Mouse (Mus musculus) cerebellum, adult 9-10 months (tissue): Measurements from ENCODE around the gene Tmod2.

ENCODE experiments used
- DNase-seq: peaks from one replicate; pipeline ENCODE4 v3.0.0; 2022

Gene Tmod2

DNA sequence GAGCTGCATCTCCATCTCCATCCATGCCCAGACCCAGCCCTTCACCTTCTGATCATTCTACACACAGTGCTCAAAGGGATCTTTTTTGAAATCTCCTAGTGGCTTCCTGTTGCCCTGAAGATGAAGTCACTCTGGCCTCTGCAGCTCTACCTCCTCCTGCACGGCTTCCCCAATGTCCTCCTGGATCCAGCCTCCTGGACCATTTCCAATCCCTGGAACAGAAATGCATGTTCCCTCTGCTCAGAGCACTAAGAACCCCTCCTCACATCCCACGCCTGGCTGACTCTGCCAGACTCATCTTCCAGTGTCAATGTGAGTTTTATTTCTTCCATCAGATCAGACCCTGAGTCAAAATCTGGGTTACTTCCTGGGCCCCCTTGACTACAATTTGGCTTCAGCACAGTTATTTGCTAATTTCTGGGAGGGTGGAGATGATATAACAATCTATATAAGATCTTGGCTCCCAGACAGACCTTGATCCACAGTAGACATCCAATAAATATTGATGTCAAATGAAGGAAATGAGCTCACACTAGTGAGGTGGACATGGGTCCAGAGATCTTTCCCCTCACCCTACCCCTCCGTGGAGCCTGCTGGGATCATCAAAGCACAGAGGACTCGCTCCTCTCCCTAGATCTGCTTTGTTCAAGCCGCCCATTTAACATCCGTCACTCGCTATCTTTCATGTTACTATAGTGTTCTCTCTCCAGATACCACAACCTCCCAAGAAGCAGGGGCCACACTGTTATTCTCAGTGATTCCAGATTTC is 10.8 kb downstream of the Tmod2 start:
- DNase-seq: peak; percentile 60

- DNase-seq: peak; percentile 72
Observed at GRCm38 (mm10) chr9:75599191-75599841, 11.8 kb downstream of the Tmod2 start.

DNA sequence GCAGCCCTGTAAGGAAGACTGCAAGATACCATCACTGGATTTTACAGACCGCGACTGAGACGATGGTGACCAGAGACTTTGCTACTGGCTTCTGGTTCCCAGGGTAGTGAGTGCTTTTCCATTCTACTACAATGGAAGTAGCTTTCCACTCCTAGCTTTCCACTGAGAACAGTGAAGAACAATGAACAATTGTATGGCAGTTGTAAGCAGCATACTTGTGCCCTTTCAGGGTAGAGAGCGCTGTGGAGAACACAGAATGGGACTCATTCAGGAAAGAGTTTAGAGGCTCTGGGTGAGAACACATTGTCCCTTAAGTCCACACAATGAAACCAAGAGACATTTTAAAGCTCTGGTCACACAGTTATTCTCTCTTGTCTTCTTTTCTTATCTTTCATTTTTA is 13.5 kb downstream of the Tmod2 start:
- DNase-seq: no peak

DNA sequence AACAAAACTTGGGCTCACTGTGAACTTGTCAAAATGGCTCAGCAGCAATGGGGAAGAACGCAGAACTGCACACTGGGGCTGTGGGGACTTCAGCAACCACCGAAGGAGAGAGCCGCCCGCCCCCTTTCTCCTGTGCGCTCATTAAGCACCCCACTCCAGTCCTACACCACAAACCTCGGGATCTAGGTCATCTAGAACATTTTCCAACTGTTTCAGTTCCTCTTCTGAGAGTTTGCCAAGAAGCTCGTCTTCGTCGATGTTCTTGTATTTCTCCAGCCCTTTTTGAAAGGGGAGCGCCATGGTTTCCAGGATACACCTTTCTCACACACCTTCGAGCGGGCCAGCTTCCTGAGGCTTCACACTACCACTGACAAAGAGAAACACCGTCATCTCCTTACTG is 14.1 kb downstream of the Tmod2 start:
- peak; percentile 59 for DNase-seq

DNA sequence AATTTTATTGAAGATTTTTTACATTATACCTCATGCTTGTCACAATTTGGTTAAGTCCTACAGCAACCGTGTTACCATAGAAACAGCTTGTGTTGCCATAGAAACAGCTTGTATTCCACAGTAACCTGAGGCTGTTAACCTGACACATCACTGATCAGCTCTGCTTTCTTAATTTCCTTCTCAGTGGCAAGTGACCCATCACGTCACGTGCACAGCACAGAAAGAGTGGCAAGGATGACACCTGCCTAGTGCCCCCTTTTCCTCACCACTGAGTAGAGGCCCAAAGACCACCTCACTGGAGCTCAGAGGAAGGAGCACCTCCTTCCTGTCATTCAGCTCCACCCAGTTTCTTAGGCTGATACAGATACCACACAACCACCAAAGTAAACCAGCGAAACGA is 17.6 kb downstream of the Tmod2 start:
- DNase-seq: no peak

- DNase-seq: no peak
Observed at GRCm38 (mm10) chr9:75589850-75590790, 21.0 kb downstream of the Tmod2 start.

DNA sequence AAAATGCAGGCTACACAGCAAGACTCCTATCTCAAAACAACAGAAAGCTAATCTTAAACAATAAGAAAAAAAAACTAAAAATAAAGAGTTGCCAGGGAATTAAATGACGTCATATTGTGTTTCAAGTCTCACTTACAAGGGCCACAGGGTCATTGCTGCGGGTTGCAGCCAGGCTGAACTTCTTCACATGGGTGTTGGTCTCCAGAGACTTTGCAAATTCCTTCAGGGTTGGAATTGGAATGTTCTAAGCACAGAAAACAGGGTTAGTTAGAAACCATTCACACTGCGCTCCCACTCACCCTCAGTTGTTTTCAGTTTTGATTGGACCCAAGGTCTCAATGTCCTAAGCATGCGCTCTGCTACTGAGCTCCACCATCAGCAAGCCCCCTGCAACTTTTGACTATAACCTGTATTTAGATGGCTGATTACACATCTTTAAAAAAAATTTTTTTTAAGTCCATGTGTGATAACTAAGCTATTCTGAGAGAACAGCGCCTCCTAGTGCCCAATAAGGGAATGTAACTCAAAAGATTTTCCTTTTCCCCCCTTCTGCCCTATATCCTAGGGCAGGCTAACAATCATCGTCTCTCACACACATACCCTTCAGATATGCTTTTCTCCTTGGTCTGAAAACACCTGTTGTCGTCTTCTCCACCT is 29.3 kb downstream of the Tmod2 start:
- DNase-seq: peak; percentile 48

DNA sequence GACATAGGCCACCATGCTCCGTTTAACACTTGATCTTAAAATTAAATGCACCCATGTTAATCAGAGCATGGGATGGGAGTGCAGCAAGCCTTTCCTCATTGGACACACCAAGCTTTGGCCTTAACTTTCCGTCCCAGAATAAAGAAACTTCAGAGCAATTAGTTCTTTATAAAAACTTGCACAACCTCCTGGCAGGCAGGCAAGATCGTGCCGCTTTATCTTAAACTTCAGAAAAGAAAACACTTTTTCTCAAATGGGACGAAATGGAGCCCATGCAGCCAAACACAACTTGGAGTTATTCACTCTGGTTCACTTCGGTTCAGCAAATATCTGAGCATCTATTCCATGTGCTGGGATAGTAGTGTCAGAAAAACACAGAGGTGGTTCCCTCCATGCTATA is 31.8 kb downstream of the Tmod2 start:
- DNase-seq: no peak

- no peak for DNase-seq
Observed at GRCm38 (mm10) chr9:75571036-75571942, 39.8 kb downstream of the Tmod2 start.

- no peak for DNase-seq
Observed at GRCm38 (mm10) chr9:75568399-75568798, 42.7 kb downstream of the Tmod2 start.

DNA sequence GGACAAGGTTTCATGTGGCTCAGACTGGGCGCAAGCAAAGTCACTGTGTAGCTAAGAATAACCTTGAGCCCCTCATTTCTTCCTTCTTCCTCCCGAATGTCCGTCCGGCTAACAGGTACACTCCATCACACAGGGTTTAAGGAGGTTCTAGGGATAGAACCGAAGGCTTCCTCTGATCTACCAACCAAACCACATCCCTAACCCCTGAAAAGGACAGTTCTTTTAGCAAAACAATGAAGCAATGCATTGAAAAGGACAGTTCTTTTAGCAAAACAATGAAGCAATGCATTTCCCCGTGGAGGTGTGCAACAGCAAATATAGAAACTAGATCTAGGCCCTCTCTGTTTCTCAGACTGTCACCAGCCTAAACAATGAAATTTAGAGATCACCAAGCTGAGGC is 46.2 kb downstream of the Tmod2 start:
- DNase-seq: no peak

DNA sequence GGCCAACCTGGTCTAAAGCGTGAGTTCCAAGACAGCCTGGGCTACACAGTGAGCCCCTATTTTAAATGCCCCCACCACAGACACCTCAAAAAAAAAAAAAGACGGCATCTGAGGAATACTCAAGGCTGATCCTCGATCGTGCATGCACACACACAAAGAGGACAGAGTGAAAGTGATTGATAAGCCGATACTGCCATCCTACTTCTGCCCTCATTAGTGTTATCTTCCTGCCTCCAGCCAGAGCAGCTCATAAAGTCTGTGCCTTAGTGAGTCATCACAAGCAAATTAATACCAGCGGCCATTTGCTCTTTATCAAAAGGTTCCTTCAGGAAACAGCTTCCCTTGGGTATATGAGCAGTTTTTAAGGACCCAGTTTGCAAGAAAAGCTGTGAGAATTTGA is 47.5 kb downstream of the Tmod2 start:
- no peak for DNase-seq

GRCm38 (mm10) chr9:75563176-75563575 is 47.9 kb downstream of the Tmod2 start:
- DNase-seq: no peak

DNA sequence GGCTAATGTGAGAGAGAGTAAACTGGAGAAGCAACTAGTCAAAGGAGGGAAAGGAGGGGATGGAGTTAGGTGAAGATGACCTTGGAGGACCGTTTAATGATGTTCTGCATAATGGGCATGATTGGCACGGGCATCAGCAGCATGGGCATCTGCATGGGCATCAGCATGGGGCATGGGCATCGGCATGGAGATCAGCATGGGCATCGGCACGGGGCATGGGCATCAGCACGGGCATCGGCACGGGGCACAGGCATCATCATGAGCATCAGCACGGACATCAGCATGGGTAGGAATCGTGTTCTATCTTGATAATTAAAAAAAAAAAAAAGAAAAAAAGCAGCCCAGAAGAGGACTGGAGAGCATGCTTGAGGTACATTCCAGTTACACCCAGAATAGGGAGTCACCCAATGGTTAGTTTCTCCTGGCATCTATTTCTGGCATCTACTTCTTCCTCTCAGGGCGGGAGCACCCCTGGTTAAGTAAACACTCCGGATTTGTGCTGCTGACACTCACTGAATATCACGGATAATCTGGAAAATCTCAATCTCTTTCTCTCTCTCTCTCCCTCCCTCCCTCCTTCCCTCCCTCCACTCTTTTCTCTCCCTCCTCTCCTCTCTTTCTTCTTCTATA is 50.0 kb downstream of the Tmod2 start:
- DNase-seq: no peak

GRCm38 (mm10) chr9:75560353-75560752 is 50.8 kb downstream of the Tmod2 start:
- no peak for DNase-seq

- DNase-seq: peak; percentile 96
Observed at GRCm38 (mm10) chr9:75559512-75560012, 51.6 kb downstream of the Tmod2 start, which contains the start of gene Tmod3. TSS of gene Tmod3 (minus strand) at chr9:75559657.

GRCm38 (mm10) chr9:75558812-75559511 is 52.2 kb downstream of the Tmod2 start:
- DNase-seq: peak; percentile 39

DNA sequence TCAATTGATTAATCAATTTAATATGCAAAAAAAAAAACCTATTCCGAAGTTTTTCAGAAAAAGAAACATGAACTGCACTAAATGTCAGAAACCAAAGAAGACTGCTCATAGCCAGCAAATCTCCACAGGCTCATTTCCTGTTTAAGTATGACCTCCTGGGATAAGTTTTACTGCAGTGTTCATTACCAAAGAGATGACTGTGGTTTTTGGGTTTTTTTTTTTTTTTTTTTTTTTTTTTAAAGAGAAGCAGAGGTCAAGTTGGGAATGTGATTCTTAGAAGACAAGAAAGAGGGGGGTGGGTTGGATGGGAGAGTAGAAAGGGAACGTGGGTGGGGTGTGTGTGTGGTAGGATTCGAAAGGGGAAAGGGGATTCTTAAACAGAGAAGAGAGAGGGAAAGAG is 52.8 kb downstream of the Tmod2 start:
- DNase-seq: no peak

DNA sequence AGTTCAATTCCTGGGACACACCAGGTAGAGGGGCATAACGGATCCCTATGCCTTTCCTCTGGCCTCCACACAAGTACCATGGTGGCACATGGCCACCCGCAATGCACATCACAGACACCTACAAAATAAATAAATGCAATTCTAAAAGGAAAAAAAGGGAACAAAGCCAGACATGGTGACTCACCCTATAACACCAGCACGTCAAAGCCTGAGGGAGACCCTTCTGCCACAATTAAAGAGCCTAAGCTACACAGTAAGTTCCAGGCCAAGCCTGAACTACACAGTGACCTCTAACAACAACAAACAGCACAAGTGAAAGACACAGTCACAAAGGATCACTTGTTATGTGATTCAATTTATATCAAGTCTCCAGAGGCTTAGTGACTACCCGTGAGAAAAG is 57.4 kb downstream of the Tmod2 start:
- DNase-seq: no peak

DNA sequence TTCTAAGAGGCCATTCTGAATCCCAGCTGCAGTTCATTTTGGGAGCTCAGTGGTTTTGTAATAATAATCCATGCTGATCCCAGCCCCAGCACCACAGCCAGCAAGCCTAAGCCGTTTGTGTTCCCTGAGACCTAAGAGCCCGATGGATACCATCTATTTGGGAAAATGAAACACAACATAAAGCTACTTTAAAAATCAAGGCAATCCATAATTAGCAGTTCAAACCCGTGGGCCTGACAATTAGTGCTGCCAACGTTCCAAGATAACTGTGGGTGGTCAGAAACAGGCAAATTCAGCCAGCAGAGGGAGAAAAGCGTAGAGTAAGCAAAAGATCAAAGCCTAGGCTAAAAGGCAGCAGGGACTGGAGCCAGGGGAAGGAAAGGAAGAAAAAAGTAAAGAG is 59.8 kb downstream of the Tmod2 start:
- peak; percentile 59 for DNase-seq
